Mouse (Mus musculus) forebrain, embryonic 12.5 days (tissue): ENCODE data around the gene 1700069L16Rik. TPM values are rescaled to one million over a fixed set of nuclear protein-coding genes. Genes with fewer than 3 reads are reported as not detected.
A peak's percentile ranks its signal among the peaks of the same experiment; 100 is the strongest.

Experiments used
- ATAC-seq: fragments of 200-750 bp; cut with Nextera tagmentation; 2 replicates; pipeline ENCODE4 v1.8.0; 2017; ENCODE audit warnings: moderate TSS enrichment; ENCODE audit not compliant: low FRiP score
- H3K27ac ChIP-seq: fragments of 300-500 bp; sonication (generic); 2 replicates; pipeline ENCODE4 v1.5.1; 2016; ENCODE audit warnings: mild to moderate bottlenecking
- H3K27me3 ChIP-seq: fragments of 300-500 bp; sonication (generic); 2 replicates; pipeline ENCODE4 v1.6.1; 2016; ENCODE audit warnings: mild to moderate bottlenecking
- H3K36me3 ChIP-seq: fragments of 300-500 bp; sonication (generic); replicated peaks from 2 replicates; pipeline ENCODE4 v1.6.1; 2016; ENCODE audit warnings: mild to moderate bottlenecking
- H3K4me1 ChIP-seq: fragments of 300-500 bp; sonication (generic); 2 replicates; pipeline ENCODE4 v1.6.1; 2016
- H3K4me2 ChIP-seq: fragments of 300-500 bp; sonication (generic); 2 replicates; pipeline ENCODE4 v1.6.1; 2016; ENCODE audit warnings: mild to moderate bottlenecking, moderate library complexity
- H3K4me3 ChIP-seq: fragments of 300-500 bp; sonication (generic); replicated peaks from 2 replicates; pipeline ENCODE4 v1.5.1; 2016; ENCODE audit warnings: mild to moderate bottlenecking
- H3K9ac ChIP-seq: fragments of 300-500 bp; sonication (generic); 2 replicates; pipeline ENCODE4 v1.6.1; 2016; ENCODE audit warnings: mild to moderate bottlenecking
- H3K9me3 ChIP-seq: fragments of 300-500 bp; sonication (generic); 2 replicates; pipeline ENCODE4 v1.6.1; 2016
- WGBS: fragments of 180-500 bp; shearing (Covaris S2); methylation state at CpG from one replicate; pipeline ENCODE4 v1.1.7; 2016; 5-methylcytosine and 5-hydroxymethylcytosine counted together
- polyA plus RNA-seq: library from polyadenylated mRNA; unstranded; fragments of >200 nt; fragmentation: Nextera tagmentation; extraction: Ambion mirVana; gene quantifications from 2 replicates; pipeline ENCODE4 v1.2.1, GENCODE M21; 2016

Gene 1700069L16Rik
- not detected in 2 replicates for polyA plus RNA-seq

GRCm38 (mm10) chr5:113724446-113724845 is at the start of gene 1700069L16Rik:
TSS of gene 1700069L16Rik (minus strand) at chr5:113724772.
- WGBS = 4% methylated on average over 15 of the region's 15 CpGs

GRCm38 (mm10) chr5:113773664-113774063 is 49.1 kb upstream of the 1700069L16Rik start:
- ATAC-seq = 0 out of 2 replicates have a peak, but pooled peaks have one; percentile 21

More at GRCm38 (mm10) chr5:113724446-113724845, at the start of gene 1700069L16Rik:
- peak; percentile 79 for ATAC-seq
- Histone ChIP-seq H3K36me3 (no peaks in the 10 kb centered on the region), H3K4me3 (no peak within 1 kb of the TSS), H3K27ac (no peak within 1 kb of the TSS), H3K9ac (no peak within 1 kb of the TSS), H3K27me3 (no peaks in the 10 kb centered on the region), H3K9me3 (no peaks in the 10 kb centered on the region), H3K4me2 (no peak within 1 kb of the TSS), H3K4me1 (peaks cover 13% of the 10 kb centered on the region)

GRCm38 (mm10) chr5:113772905-113773519 is 48.4 kb upstream of the 1700069L16Rik start:
- Histone ChIP-seq H3K4me1 (peaks cover 33% of the 10 kb centered on the region), H3K9me3 (no peaks in the 10 kb centered on the region), H3K27me3 (no peaks in the 10 kb centered on the region), H3K27ac (peak overlapping the region; percentile 99; the same call in 1 of the 2 replicates), H3K4me3 (peak overlapping the region; percentile 99), H3K9ac (peak overlapping the region; percentile 74), H3K4me2 (peak overlapping the region; percentile 92), H3K36me3 (peaks cover 42% of the 10 kb centered on the region)
- 2% methylated on average over 38 of the region's 38 CpGs for WGBS
- ATAC-seq = peak; percentile 63

More at GRCm38 (mm10) chr5:113773664-113774063, 49.1 kb upstream of the 1700069L16Rik start:
- no peaks in the 10 kb centered on the region for H3K9me3 ChIP-seq
- H3K27ac ChIP-seq = no peak overlapping the region
- H3K27me3 ChIP-seq = no peaks in the 10 kb centered on the region
- H3K36me3 ChIP-seq = peaks cover 41% of the 10 kb centered on the region
- peak overlapping the region; percentile 74 for H3K9ac ChIP-seq
- H3K4me1 ChIP-seq = peaks cover 32% of the 10 kb centered on the region
- H3K4me2 ChIP-seq = peak overlapping the region; percentile 92
- peak overlapping the region; percentile 99 for H3K4me3 ChIP-seq
- 1% methylated on average over 7 of the region's 7 CpGs for WGBS

GRCm38 (mm10) chr5:113772450-113772895 is 47.9 kb upstream of the 1700069L16Rik start, which contains the start of the genes Sart3 and Iscu:
TSS of gene Sart3 (minus strand) at chr5:113772510.
TSS of gene Iscu (plus strand) at chr5:113772748.
- Histone ChIP-seq H3K27ac (peak within 1 kb of the TSS; percentile 99), H3K27me3 (no peaks in the 10 kb centered on the region), H3K36me3 (peaks cover 43% of the 10 kb centered on the region), H3K9me3 (no peaks in the 10 kb centered on the region), H3K4me2 (peak within 1 kb of the TSS; percentile 92), H3K4me1 (peaks cover 33% of the 10 kb centered on the region), H3K9ac (peak within 1 kb of the TSS; percentile 94), H3K4me3 (peak within 1 kb of the TSS; percentile 99)
- under 1% methylated on average over 45 of the region's 49 CpGs for WGBS
- peak; percentile 86 for ATAC-seq

- no peaks in the 10 kb centered on the region for H3K9me3 ChIP-seq
- H3K9ac ChIP-seq = peak overlapping the region; percentile 94
- H3K36me3 ChIP-seq = peaks cover 42% of the 10 kb centered on the region
- no peaks in the 10 kb centered on the region for H3K27me3 ChIP-seq
- peak overlapping the region; percentile 92 for H3K4me2 ChIP-seq
- ATAC-seq = peak; percentile 84
- under 1% methylated on average over 97 of the region's 97 CpGs for WGBS
- H3K27ac ChIP-seq = peak overlapping the region; percentile 99
- peaks cover 33% of the 10 kb centered on the region for H3K4me1 ChIP-seq
- H3K4me3 ChIP-seq = peak overlapping the region; percentile 99
Observed at GRCm38 (mm10) chr5:113771213-113772162, 46.9 kb upstream of the 1700069L16Rik start.

- Histone ChIP-seq H3K9ac (no peak overlapping the region), H3K4me3 (no peak overlapping the region), H3K27ac (no peak overlapping the region), H3K36me3 (peaks cover 38% of the 10 kb centered on the region), H3K9me3 (no peaks in the 10 kb centered on the region), H3K4me1 (peaks cover 31% of the 10 kb centered on the region), H3K27me3 (no peaks in the 10 kb centered on the region), H3K4me2 (no peak overlapping the region)
- ATAC-seq = no peak
- 95% methylated on average over 8 of the region's 8 CpGs for WGBS
Observed at GRCm38 (mm10) chr5:113768806-113769205, 44.2 kb upstream of the 1700069L16Rik start.

- Histone ChIP-seq H3K36me3 (peaks cover 67% of the 10 kb centered on the region), H3K27me3 (no peaks in the 10 kb centered on the region), H3K4me1 (peaks cover 22% of the 10 kb centered on the region), H3K27ac (no peak overlapping the region), H3K9me3 (no peaks in the 10 kb centered on the region), H3K4me3 (no peak overlapping the region), H3K9ac (no peak overlapping the region), H3K4me2 (no peak overlapping the region)
- WGBS = 91% methylated on average over 13 of the region's 13 CpGs
- ATAC-seq = no peak
Observed at GRCm38 (mm10) chr5:113765641-113766526, 41.3 kb upstream of the 1700069L16Rik start.

- Histone ChIP-seq H3K9me3 (no peaks in the 10 kb centered on the region), H3K36me3 (peaks cover 80% of the 10 kb centered on the region), H3K4me1 (peaks cover 9% of the 10 kb centered on the region), H3K9ac (no peak overlapping the region), H3K27ac (no peak overlapping the region), H3K4me3 (no peak overlapping the region), H3K4me2 (no peak overlapping the region), H3K27me3 (no peaks in the 10 kb centered on the region)
- 95% methylated on average over 7 of the region's 7 CpGs for WGBS
- no peak for ATAC-seq
Observed at GRCm38 (mm10) chr5:113764426-113764825, 39.9 kb upstream of the 1700069L16Rik start.

GRCm38 (mm10) chr5:113761585-113761984 is 37.0 kb upstream of the 1700069L16Rik start:
- 94% methylated on average over 2 of the region's 2 CpGs for WGBS
- H3K36me3 ChIP-seq = peaks cover 90% of the 10 kb centered on the region
- ATAC-seq = no peak

GRCm38 (mm10) chr5:113755347-113756030 is 30.9 kb upstream of the 1700069L16Rik start:
- Histone ChIP-seq H3K4me3 (no peak overlapping the region), H3K27ac (no peak overlapping the region), H3K9me3 (no peaks in the 10 kb centered on the region), H3K4me2 (no peak overlapping the region), H3K4me1 (no peaks in the 10 kb centered on the region), H3K27me3 (no peaks in the 10 kb centered on the region), H3K9ac (no peak overlapping the region), H3K36me3 (peaks cover 99% of the 10 kb centered on the region)
- WGBS = 91% methylated on average over 15 of the region's 15 CpGs
- no peak for ATAC-seq

More at GRCm38 (mm10) chr5:113761585-113761984, 37.0 kb upstream of the 1700069L16Rik start:
- no peaks in the 10 kb centered on the region for H3K4me1 ChIP-seq
- H3K9me3 ChIP-seq = no peaks in the 10 kb centered on the region
- no peak overlapping the region for H3K4me2 ChIP-seq
- H3K9ac ChIP-seq = no peak overlapping the region
- H3K27ac ChIP-seq = no peak overlapping the region
- H3K4me3 ChIP-seq = no peak overlapping the region
- H3K27me3 ChIP-seq = no peaks in the 10 kb centered on the region
